Mouse (Mus musculus) left cerebral cortex, postnatal 14 days (tissue): Measurements from ENCODE around the gene Il17rd. TPM values are rescaled to one million over a fixed set of nuclear protein-coding genes. Genes with fewer than 3 reads are reported as not detected.
A peak's percentile ranks its signal among the peaks of the same experiment; 100 is the strongest.

Experiments used
- DNase-seq, 2 experiments: peaks; one replicate each; pipeline ENCODE4 v3.0.0; 2021 to 2022; ENCODE audit warnings: low spot score in 2 of 2, mixed read lengths in 1 of 2
- intact Hi-C: fragments of 180-260 bp; cut with DNase I; formaldehyde crosslinking; loops from one replicate; pipeline ENCODE4 v1.15.1; 2025
- long read RNA-seq, 2 experiments: library from polyadenylated mRNA; stranded (forward); transcript quantifications; one replicate each; pipeline ENCODE4 v2.0.0; 2021
- total RNA-seq, 2 experiments: library from RNA; stranded (reverse); gene quantifications; 2 replicates each; pipeline ENCODE4 v1.2.3; 2021

Il17rd gene
- total RNA-seq, result 1 to 10 TPM; 2.9 to 3.1 TPM
- long read RNA-seq, experiment 1, partial matches to known transcripts, result 0 of 1 reads
- long read RNA-seq, experiment 1, other reads (novel, unspliced or antisense), result 1 of 1 reads
- long read RNA-seq, experiment 2, partial matches to known transcripts, result 0 of 1 reads
- long read RNA-seq, experiment 2, other reads (novel, unspliced or antisense), result 1 of 1 reads

GRCm38 (mm10) chr14:27038783-27039182, at the start of gene Il17rd:
Gene Il17rd, plus strand, starts transcription at chr14:27038941.
- intact Hi-C loops, result no loop called here
- peak; percentile 65 to 85 for DNase-seq

DNA sequence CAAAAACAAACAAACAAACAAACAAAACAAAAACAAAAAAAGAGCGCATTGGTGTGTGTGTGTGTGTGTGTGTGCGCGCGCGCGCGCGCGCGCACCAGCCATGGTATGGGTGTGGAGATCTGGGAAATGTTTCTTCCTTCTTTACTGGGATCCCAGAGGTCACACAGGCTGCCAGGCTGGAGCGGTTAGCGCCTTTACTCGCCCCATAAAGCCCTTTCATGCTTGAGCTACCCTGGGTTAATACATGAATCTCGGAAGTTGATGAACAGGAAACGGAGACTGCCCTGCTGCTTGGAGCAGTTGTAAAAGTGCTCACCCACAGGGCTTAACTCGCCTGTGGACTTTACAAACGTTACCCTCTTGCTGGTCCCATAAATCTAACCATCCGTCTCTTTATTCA, 47.1 kb upstream of the Il17rd start:
- DNase-seq, result no peak
- intact Hi-C loops, result no loop called here

GRCm38 (mm10) chr14:26993427-26993826, 45.3 kb upstream of the Il17rd start:
- intact Hi-C loops, result no loop called here

DNA sequence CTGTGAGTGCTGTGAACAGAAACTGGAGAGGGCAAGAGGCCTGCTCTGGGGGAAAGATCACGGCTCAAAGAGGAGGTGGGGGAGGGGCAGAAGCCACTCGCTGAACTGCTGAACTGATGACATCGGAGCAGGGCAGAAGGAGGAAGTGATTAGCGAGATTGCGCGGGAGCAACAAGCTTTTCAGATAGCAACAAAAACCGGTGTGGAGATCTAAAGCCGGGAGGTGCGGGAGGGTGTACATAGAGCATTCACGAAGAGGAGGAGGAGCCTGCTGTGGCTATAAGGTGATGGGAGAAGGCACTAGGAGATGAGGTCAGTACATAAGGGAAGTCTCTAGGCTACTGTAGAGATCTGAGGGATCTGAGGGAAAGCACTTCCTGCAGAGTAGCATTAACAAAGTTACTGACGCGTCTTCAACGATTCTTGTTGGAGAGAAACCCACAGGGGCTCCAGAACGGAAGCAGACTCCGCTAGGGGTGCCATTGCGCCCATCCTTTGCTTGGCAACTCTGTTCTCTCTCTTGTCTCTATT, 44.5 kb upstream of the Il17rd start, which contains the start of gene Hesx1:
Hesx1 (plus strand) TSS at position 206 of the 531 bp plus-strand sequence.
- intact Hi-C loops, result no loop called here
- DNase-seq, result peak in 1 of 2 experiments; percentile 12

More at GRCm38 (mm10) chr14:26993427-26993826, 45.3 kb upstream of the Il17rd start:
- DNase-seq, result no peak

DNA sequence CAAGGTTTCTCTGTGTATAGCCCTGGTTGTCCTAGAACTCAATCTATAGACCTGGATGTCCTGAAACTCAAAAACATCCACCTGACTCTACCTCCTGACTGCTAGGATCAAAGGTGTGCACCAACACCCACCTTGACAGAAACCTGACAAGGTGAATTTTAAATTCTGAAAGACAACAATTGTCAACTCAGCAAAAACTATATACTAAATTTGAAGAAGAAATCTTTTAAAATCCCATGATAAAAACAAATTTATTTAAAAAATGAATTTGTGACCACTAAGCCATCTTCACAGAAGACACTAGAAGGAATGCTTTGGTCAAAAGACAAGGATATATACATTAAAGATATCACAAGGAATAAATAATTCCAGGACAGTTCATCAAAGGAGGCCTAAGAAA, 42.5 kb upstream of the Il17rd start:
- intact Hi-C loops, result no loop called here
- no peak for DNase-seq

GRCm38 (mm10) chr14:27000386-27000785, 38.4 kb upstream of the Il17rd start:
- intact Hi-C loops, result no loop called here

GRCm38 (mm10) chr14:27004906-27005305, 33.8 kb upstream of the Il17rd start:
- no peak for DNase-seq
- intact Hi-C loops, result no loop called here

More at GRCm38 (mm10) chr14:27000386-27000785, 38.4 kb upstream of the Il17rd start:
- no peak for DNase-seq

DNA sequence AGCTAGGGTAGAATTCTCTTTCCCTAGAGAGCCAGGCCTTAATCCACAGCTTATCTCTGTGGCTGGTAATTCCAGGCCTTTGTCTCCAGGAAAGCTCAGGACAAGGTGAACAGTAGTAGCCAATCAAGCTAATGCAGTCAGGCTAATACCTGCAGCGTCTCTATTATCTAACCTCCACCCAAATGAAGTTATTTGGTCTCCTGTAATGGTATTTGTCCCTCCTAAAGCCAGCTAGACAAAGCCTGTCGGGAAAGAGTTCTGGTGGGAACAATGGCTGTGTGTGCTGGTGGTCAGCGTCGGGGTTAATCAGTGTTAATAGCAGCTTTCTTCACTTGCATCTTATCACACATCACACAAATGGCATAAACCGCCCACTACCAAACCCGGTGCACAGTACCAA, 32.8 kb upstream of the Il17rd start:
- DNase-seq, result no peak
- intact Hi-C loops, result no loop called here

DNA sequence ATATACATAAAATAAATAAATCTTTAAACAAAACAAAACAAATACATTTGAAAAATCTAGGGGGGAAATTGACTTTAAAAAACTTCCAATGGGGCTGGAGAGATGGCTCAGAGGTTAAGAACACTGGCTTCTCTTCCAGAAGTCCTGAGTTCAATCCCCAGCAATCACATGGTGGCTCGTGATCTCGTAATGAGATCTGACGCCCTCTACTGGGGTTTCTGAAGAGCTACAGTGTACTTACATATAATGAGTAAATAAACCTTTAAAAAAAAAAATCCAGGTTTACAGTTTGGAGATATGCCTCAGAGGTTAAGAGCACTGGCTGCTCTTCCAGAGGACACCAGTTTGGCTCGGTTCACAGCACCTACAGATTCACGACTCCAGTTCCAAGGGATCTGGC, 27.2 kb upstream of the Il17rd start:
- DNase-seq, result no peak

DNA sequence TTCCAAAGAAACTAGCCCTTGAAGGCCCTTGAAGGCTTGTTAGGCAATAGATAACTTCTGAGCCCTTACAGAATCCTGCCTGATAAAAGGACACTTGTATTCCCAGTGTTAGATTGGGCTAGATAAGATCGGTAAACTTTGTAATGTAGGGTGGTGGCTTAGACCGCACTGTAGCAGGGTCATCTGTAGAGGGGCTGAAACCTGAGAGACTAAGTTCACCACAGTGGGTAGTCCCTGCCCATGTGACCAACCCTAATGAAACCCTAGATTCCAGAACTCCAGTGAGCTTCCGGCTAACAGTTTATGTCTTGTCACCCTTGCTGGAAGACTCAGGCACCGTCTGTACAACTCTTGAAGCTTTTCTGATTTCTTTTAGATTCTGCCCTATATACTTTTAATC, 25.1 kb upstream of the Il17rd start:
- no peak for DNase-seq
- intact Hi-C loops, result no loop called here

More for the DNA sequence above, 27.2 kb upstream of the Il17rd start:
- intact Hi-C loops, result no loop called here

GRCm38 (mm10) chr14:27017936-27018335, 20.8 kb upstream of the Il17rd start:
- intact Hi-C loops, result no loop called here
- no peak for DNase-seq

DNA sequence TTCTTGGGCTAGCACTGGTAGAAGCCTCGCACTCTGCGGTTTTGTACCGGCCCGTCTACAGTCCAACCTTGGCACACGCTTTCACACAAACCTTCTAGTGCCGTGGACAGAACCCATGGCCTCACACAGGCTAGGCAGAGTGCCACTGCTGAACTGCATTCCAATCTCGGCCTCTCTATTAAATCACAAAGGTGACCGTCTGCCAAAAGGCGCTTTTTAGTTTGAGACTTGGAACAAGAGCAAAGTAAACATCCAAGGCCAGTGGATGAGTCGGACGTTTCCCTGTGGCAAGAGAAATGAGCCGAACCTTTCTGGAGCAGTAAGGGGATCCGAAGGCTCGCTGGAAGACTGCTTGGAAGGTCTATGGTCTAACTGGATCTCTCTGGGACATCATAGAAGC, 18.9 kb upstream of the Il17rd start:
- intact Hi-C loops, result loop anchor here (10.0 kb wide), 1 partner anchor 345 kb away; no protein-coding TSS in a partner anchor

GRCm38 (mm10) chr14:27022876-27023275, 15.9 kb upstream of the Il17rd start:
- intact Hi-C loops, result loop anchor here (10.0 kb wide), 1 partner anchor 348 kb away; no protein-coding TSS in a partner anchor
- peak; percentile 38 to 41 for DNase-seq

More for the DNA sequence above, 18.9 kb upstream of the Il17rd start:
- DNase-seq, result no peak

- no peak for DNase-seq
- intact Hi-C loops, result loop anchor here (5.0 to 10.0 kb wide), 2 partner anchors 52 to 350 kb away; partner anchors contain the start of gene Appl1
Observed at GRCm38 (mm10) chr14:27024664-27025063, 14.1 kb upstream of the Il17rd start.

DNA sequence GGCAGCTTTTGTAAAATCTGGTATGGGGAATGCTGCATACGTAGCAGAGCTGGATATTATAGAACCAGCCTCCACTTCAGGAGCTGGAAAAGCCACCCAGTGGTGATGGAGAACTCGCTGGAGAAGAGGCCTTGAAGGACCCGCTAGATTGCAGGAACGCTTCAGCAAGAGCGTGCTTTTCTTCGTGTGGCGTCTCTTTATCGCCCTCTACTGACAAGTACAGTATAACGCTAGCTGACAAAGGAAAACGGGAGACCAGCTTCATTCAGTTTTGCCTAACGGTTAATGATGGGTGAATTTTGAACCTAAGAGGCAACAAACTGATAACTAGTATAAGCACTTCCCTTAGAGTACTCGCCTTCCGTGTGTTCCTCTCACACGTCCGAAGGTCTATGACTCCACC, 9.0 kb upstream of the Il17rd start:
- DNase-seq, result peak; percentile 69 to 84
- intact Hi-C loops, result loop anchor here (2.0 to 10.0 kb wide), 4 partner anchors 57 to 355 kb away; partner anchors contain the start of gene Appl1

DNA sequence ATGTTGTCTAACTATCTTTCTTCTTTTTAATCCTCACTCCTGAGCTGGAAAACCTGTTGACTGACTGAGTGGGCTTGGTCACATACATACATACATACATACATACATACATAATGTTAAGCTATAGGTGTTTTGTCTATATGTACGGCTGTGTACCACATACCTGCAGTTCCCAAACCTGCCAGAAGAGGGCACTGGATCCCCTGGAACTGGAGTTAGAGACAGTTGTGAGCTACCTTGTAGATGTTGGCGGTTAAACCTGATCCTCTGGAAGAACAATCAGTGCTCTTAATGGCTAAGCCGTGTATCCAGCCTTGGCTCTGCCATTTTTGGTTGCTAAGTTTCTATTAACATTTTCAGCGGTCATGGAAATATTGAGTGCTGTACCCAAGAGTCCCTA, 7.6 kb upstream of the Il17rd start:
- intact Hi-C loops, result loop anchor here (2.0 to 5.0 kb wide), 2 partner anchors 66 to 151 kb away; no protein-coding TSS in a partner anchor
- peak; percentile 44 to 67 for DNase-seq

GRCm38 (mm10) chr14:27037513-27037912, 1.2 kb upstream of the Il17rd start:
- intact Hi-C loops, result no loop called here
- no peak for DNase-seq

DNA sequence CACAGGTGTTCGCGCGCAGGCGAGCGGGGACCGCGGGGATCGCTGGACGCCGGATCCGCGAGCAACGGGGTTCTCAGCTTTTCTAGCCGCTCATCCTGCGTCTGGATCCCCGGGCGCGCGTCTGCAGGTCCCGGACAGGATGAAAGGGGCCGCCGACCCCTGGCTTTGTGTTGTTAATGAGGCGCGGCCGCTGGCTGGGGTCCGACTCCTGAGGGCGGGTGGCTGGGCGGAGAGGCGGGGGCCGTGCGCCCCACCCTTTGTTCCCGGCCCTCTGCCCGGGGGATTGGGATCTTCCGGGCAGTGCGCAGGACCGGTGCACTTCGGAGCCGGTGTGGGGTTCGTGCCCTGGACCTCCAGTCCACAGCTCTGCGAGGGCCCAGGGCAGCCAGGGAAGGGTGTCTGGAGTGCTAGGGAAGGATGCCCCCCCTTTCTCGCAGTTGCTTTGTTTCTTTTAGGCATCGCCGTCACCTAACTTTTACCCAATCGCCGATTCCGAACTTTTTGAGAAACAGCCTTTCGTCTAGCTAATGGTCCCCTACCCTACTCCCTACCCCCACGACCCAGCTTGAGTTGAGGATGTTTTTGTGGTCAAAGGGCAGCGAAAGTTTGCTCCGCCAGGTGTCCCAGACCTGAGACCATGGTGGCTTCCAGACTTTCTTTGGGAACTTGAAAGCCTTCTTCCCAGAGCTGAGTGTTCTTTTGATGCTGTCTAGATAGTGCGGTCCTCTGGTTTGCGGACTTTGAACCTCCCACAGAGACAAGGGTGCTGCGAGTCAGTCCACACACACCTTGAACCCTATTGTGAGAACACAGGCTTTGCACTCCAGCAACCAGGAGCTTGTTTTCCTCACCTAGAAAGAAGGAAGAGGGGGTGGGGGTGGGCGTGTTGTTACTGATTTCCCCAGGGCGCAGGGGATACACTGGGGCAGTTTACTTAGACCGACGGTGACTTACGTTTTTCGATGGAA, 824 bp downstream of the Il17rd start:
- DNase-seq, result peak in 1 of 2 experiments; percentile 14
- intact Hi-C loops, result no loop called here

- intact Hi-C loops, result no loop called here
- no peak for DNase-seq
Observed at GRCm38 (mm10) chr14:27040451-27040850, 1.7 kb downstream of the Il17rd start.
